Mouse (Mus musculus): ENCODE data around the gene Zfp600. TPM values are rescaled to one million over a fixed set of nuclear protein-coding genes. Genes with fewer than 3 reads are reported as not detected.

The Zfp600 gene
- polyA plus RNA-seq, 1 experiment from 2014 or later = not detected

Other genes with a start within 250 kb of the Zfp600 start
- 0.06 and 0.08 TPM in 2 replicates for gene Zfp987, start 59.5 kb upstream of the Zfp600 start, polyA plus RNA-seq (2015; fragmentation: Nextera tagmentation; extraction: Ambion mirVana)

All from hindbrain, embryonic 13.5 days (tissue).